Comparison of ENCODE assay signal across 8 mouse cellular contexts in the genomic region with DNA sequence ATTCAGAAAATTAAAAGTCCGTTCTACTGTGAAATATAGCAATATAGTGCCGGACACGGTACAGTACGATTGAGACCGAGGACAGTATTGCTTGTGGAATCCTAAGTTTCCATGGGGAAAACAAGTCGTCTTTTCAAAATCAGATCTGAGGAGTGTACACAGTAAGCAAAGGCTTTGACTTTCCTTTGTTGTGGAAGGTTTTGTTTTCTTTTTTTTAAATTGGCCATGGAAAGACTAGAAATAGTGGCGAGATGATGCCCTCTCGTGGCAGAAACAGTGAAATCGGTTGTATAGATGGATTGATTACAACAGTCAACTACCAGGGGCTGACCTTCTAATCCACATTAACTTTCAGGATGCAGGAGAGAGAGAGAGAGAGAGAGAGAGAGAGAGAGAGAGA. TPM values are rescaled to one million over a fixed set of nuclear protein-coding genes. Genes with fewer than 3 reads are reported as not detected.
A peak's percentile ranks its signal among the peaks of the same experiment; 100 is the strongest.
DNase-seq lines count a peak whose midpoint lies in the region; ATAC-seq lines count a peak whose summit lies in the region.

No protein-coding gene starts in this region.

- DNase-seq in gastrocnemius, adult 18-20 months (ENCODE audit: low spot score), result peak; percentile 40
- DNase-seq in gastrocnemius, adult 8-10 months (ENCODE audit: low spot score in 2 of 2), result no peak
- DNase-seq in urinary bladder, postnatal 14 days (ENCODE audit: low spot score), result peak; percentile 22
- DNase-seq in urinary bladder, adult 18-20 months (ENCODE audit: low spot score in 2 of 2), result no peak
- DNase-seq in embryonic facial prominence, embryonic 14.5 days (ENCODE audit: low spot score), result peak; percentile 52
- DNase-seq in kidney, postnatal 14 days, result peak; percentile 45
- DNase-seq in spleen, postnatal 36 days (ENCODE audit: low spot score in 2 of 2), result no peak

- no peak overlapping the region for H3K9ac ChIP-seq in embryonic facial prominence, embryonic 14.5 days (ENCODE audit: low read depth, low read length)
- H3K9ac ChIP-seq in midbrain, embryonic 15.5 days, result no peak overlapping the region

- no peak overlapping the region for H3K4me2 ChIP-seq in embryonic facial prominence, embryonic 14.5 days (ENCODE audit: low read depth, low read length)
- H3K4me2 ChIP-seq in midbrain, embryonic 15.5 days, result no peak overlapping the region

- H3K4me3 ChIP-seq in embryonic facial prominence, embryonic 14.5 days (ENCODE audit: low read depth, low read length), result no peak overlapping the region
- H3K4me3 ChIP-seq in midbrain, embryonic 15.5 days, result no peak overlapping the region

- WGBS in embryonic facial prominence, embryonic 14.5 days, result 58% methylated on average over 9 of the region's 9 CpGs
- 54% methylated on average over 9 of the region's 9 CpGs for WGBS in midbrain, embryonic 15.5 days

- H3K27me3 ChIP-seq in embryonic facial prominence, embryonic 14.5 days (replicated peaks; ENCODE audit: control insufficient read depth, insufficient read depth, low read length), result no peaks in the 10 kb centered on the region
- no peaks in the 10 kb centered on the region for H3K27me3 ChIP-seq in midbrain, embryonic 15.5 days (replicated peaks)

- no peaks in the 10 kb centered on the region for H3K36me3 ChIP-seq in embryonic facial prominence, embryonic 14.5 days (ENCODE audit: control insufficient read depth, insufficient read depth, low read length)
- H3K36me3 ChIP-seq in midbrain, embryonic 15.5 days (replicated peaks), result no peaks in the 10 kb centered on the region

- ATAC-seq in embryonic facial prominence, embryonic 14.5 days (ENCODE audit: low read depth), result no peak
- peak; percentile 66 for ATAC-seq in midbrain, embryonic 15.5 days (replicated peaks)

- H3K4me1 ChIP-seq in embryonic facial prominence, embryonic 14.5 days (ENCODE audit: control insufficient read depth, insufficient read depth, low read length), result no peaks in the 10 kb centered on the region
- H3K4me1 ChIP-seq in midbrain, embryonic 15.5 days, result no peaks in the 10 kb centered on the region

- H3K9me3 ChIP-seq in embryonic facial prominence, embryonic 14.5 days (ENCODE audit: control insufficient read depth, low read length), result no peaks in the 10 kb centered on the region
- H3K9me3 ChIP-seq in midbrain, embryonic 15.5 days, result no peaks in the 10 kb centered on the region

- H3K27ac ChIP-seq in embryonic facial prominence, embryonic 14.5 days (replicated peaks; ENCODE audit: low read depth, low read length), result no peak overlapping the region
- no peak overlapping the region for H3K27ac ChIP-seq in midbrain, embryonic 15.5 days

RNA-seq across cellular contexts. Expression of gene Enpp5, which starts 40.0 kb away (rescaled TPM):
- total RNA-seq in gastrocnemius, adult 18-20 months (2021), result 10 to 100 TPM in 1 of 2 experiments, 1 to 10 TPM in 1; 8.9 to 10.1 TPM
- total RNA-seq in gastrocnemius, adult 8-10 months (2022), result 1 to 10 TPM; 7.7 to 9.6 (median 8.8) TPM
- 11.5 and 14.6 TPM in 2 replicates for polyA plus RNA-seq in embryonic facial prominence, embryonic 14.5 days (2014; fragmentation: Nextera tagmentation; extraction: Ambion mirVana)
- polyA plus RNA-seq in midbrain, embryonic 15.5 days (2015; fragmentation: Nextera tagmentation; extraction: Ambion mirVana), result 112 and 121 TPM in 2 replicates

Comparison
In these comparisons a context has a peak if more than half of its experiments do, and no peak if none do; other contexts are left out.
1. DNase-seq: peak in gastrocnemius, adult 18-20 months (single experiment), urinary bladder, postnatal 14 days (single experiment), embryonic facial prominence, embryonic 14.5 days (single experiment) and kidney, postnatal 14 days (single experiment); none in gastrocnemius, adult 8-10 months (0 of 2), urinary bladder, adult 18-20 months (0 of 2) and spleen, postnatal 36 days (0 of 2).